Mouse (Mus musculus) limb, embryonic 13.5 days (tissue): ENCODE results near the gene Hhipl1. TPM values are rescaled to one million over a fixed set of nuclear protein-coding genes. Genes with fewer than 3 reads are reported as not detected.

ENCODE experiments used
- ATAC-seq: fragments of 200-750 bp; cut with Nextera tagmentation; 2 replicates; pipeline ENCODE4 v1.8.0; 2017; ENCODE audit warnings: low read depth, moderate number of reproducible peaks, moderate TSS enrichment; ENCODE audit not compliant: low FRiP score
- H3K27ac ChIP-seq: fragments of 300-500 bp; sonication (generic); 2 replicates; pipeline ENCODE4 v1.5.1; 2015; ENCODE audit warnings: inconsistent platforms, mild to moderate bottlenecking, moderate library complexity
- H3K27me3 ChIP-seq: fragments of 300-500 bp; sonication (generic); 2 replicates; pipeline ENCODE4 v1.6.1; 2015; ENCODE audit warnings: mild to moderate bottlenecking, inconsistent platforms
- H3K36me3 ChIP-seq: fragments of 300-500 bp; sonication (generic); 2 replicates; pipeline ENCODE4 v1.6.1; 2015; ENCODE audit warnings: inconsistent platforms, mild to moderate bottlenecking, moderate library complexity
- H3K4me1 ChIP-seq: fragments of 300-500 bp; sonication (generic); 2 replicates; pipeline ENCODE4 v1.6.1; 2015; ENCODE audit warnings: inconsistent platforms
- H3K4me2 ChIP-seq: fragments of 300-500 bp; sonication (generic); replicated peaks from 2 replicates; pipeline ENCODE4 v1.6.1; 2015; ENCODE audit warnings: inconsistent platforms, mild to moderate bottlenecking, moderate library complexity
- H3K4me3 ChIP-seq: fragments of 300-500 bp; sonication (generic); 2 replicates; pipeline ENCODE4 v1.5.1; 2015; ENCODE audit warnings: moderate library complexity, mild to moderate bottlenecking, inconsistent platforms
- H3K9ac ChIP-seq: fragments of 300-500 bp; sonication (generic); 2 replicates; pipeline ENCODE4 v1.6.1; 2015; ENCODE audit warnings: mild to moderate bottlenecking, inconsistent platforms
- H3K9me3 ChIP-seq: fragments of 300-500 bp; sonication (generic); 2 replicates; pipeline ENCODE4 v1.6.1; 2016; ENCODE audit warnings: inconsistent platforms
- WGBS: fragments of 180-500 bp; shearing (Covaris S2); methylation state at CpG from one replicate; pipeline ENCODE4 v1.1.7; 2015; 5-methylcytosine and 5-hydroxymethylcytosine counted together
- polyA plus RNA-seq: library from polyadenylated mRNA; unstranded; fragments of >200 nt; fragmentation: Nextera tagmentation; extraction: Ambion mirVana; gene quantifications from 2 replicates; pipeline ENCODE4 v1.2.1, GENCODE M21; 2015

Hhipl1 gene
- polyA plus RNA-seq, 1 experiment from 2014 or later = 1.1 TPM

GRCm38 (mm10) chr12:108372241-108372640, 66.2 kb downstream of the Hhipl1 start:
- whole genome bisulfite sequencing = 77% methylated on average over 17 of the region's 17 CpGs
- Histone ChIP-seq H3K27ac (peak overlapping the region; percentile 79; the same call in 1 of the 2 replicates), H3K9me3 (no peaks in the 10 kb centered on the region), H3K27me3 (no peaks in the 10 kb centered on the region), H3K36me3 (no peaks in the 10 kb centered on the region), H3K4me2 (no peak overlapping the region), H3K4me1 (peaks cover 55% of the 10 kb centered on the region), H3K9ac (no peak overlapping the region), H3K4me3 (no peak overlapping the region)
- no peak for ATAC-seq

DNA sequence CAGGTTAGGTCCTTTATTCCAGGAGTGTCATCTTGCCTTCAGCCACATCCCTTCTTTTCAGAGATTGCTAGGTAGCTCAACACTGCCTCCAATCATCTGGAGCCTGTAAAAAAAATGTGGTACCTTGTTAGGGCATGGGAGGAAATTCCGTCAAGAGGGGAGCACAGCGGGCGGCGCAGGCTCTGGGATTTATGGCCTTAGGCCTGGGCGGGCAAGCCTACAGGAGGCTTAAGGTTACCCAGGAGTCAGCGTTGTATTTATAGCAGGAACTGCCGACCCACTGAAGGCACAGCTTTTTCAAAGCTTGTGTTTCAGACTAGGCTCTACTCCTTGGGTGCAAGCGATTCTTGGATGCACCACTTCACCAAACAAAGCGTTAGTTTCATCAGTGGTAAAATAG, 67.5 kb downstream of the Hhipl1 start:
- 15% methylated on average over 9 of the region's 9 CpGs for WGBS
- Histone ChIP-seq H3K4me1 (peaks cover 55% of the 10 kb centered on the region), H3K9me3 (no peaks in the 10 kb centered on the region), H3K4me2 (no peak overlapping the region), H3K27ac (peak overlapping the region; percentile 79), H3K36me3 (no peaks in the 10 kb centered on the region), H3K27me3 (no peaks in the 10 kb centered on the region), H3K4me3 (no peak overlapping the region), H3K9ac (no peak overlapping the region)
- peak; percentile 46; the same call in 1 of the 2 replicates for ATAC-seq

GRCm38 (mm10) chr12:108374689-108375088, 68.6 kb downstream of the Hhipl1 start:
- Histone ChIP-seq H3K9ac (no peak overlapping the region), H3K36me3 (no peaks in the 10 kb centered on the region), H3K27ac (no peak overlapping the region; the same call in 1 of the 2 replicates), H3K9me3 (no peaks in the 10 kb centered on the region), H3K4me3 (no peak overlapping the region), H3K4me2 (no peak overlapping the region), H3K27me3 (no peaks in the 10 kb centered on the region), H3K4me1 (peaks cover 51% of the 10 kb centered on the region)
- WGBS = 64% methylated on average over 8 of the region's 8 CpGs
- ATAC-seq = no peak

DNA sequence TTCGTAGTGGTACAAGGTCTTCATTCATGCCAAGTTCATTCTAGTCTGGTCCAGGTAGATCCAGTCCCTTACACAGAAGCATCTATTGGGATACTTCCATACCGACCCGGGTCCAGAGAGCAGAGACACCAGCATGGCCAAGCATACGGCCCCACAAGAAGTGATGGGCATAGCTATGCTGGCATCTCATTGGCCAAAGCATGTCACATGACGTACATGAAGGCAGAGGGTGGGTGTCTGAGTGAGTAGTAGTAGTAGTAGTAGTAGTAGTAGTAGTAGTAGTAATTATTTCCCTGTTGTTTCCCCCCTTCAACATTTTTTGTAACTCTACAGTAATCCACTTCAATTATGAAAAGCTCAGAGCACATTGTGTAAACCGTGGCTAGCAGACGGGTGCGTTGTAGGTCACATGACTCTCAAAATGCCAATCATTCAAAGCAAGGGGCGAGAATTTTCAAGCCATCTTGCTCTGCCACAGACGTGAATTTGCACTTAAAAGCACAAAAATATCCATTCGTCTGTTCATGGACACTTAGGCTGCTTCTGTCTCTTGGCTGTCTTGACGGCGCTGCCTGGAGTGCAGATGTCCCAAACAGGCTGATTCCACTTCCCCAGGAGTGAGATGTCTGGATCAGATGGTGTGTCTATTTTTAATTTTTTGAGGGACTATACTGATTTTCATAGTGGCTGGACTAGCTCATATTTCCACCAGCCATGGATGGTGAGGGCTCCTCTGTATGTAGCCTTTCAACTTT, 72.5 kb downstream of the Hhipl1 start:
- WGBS = 88% methylated on average over 13 of the region's 13 CpGs

More for the DNA sequence above, 72.5 kb downstream of the Hhipl1 start:
- no peak for ATAC-seq
- no peak overlapping the region for H3K27ac ChIP-seq
- peaks cover 15% of the 10 kb centered on the region for H3K4me1 ChIP-seq
- H3K4me3 ChIP-seq = no peak overlapping the region
- no peak overlapping the region for H3K4me2 ChIP-seq
- H3K9ac ChIP-seq = no peak overlapping the region
- no peaks in the 10 kb centered on the region for H3K9me3 ChIP-seq
- no peaks in the 10 kb centered on the region for H3K27me3 ChIP-seq
- H3K36me3 ChIP-seq = no peaks in the 10 kb centered on the region

Other genes starting within 250 kb of the Hhipl1 start
- gene Setd3, start 127.0 kb upstream of the Hhipl1 start, polyA plus RNA-seq = 93.2 and 96.1 TPM in 2 replicates
- 4.1 and 4.4 TPM in 2 replicates for gene Ccnk, start 126.7 kb upstream of the Hhipl1 start, polyA plus RNA-seq
- gene Ccdc85c, start 30.8 kb upstream of the Hhipl1 start, polyA plus RNA-seq = 6.6 and 6.9 TPM in 2 replicates
- gene Cyp46a1, start 28.1 kb downstream of the Hhipl1 start, polyA plus RNA-seq = 7.2 and 8.8 TPM in 2 replicates
- 36.5 and 41.9 TPM in 2 replicates for gene Eml1, start 64.7 kb downstream of the Hhipl1 start, polyA plus RNA-seq
- 65.6 and 69.9 TPM in 2 replicates for gene Evl, start 248.4 kb downstream of the Hhipl1 start, polyA plus RNA-seq